Mouse (Mus musculus) olfactory bulb, adult 2 months (tissue): ENCODE measurements around the gene Slc9a8. TPM values are rescaled to one million over a fixed set of nuclear protein-coding genes. Genes with fewer than 3 reads are reported as not detected.
A peak's percentile ranks its signal among the peaks of the same experiment; 100 is the strongest.

ENCODE experiments used
- H3K27ac ChIP-seq: fragments of 200-500 bp; 2 replicates; pipeline ENCODE4 v1.5.1; 2012; ENCODE audit warnings: low read depth, low read length; ENCODE audit not compliant: insufficient read depth
- H3K4me1 ChIP-seq: fragments of 200-500 bp; 2 replicates; pipeline ENCODE4 v1.6.1; 2012; ENCODE audit warnings: low read length; ENCODE audit not compliant: control insufficient read depth, insufficient read depth
- H3K4me3 ChIP-seq: fragments of 200-500 bp; 2 replicates; pipeline ENCODE4 v1.5.1; 2012; ENCODE audit warnings: mild to moderate bottlenecking, low read depth, low read length, moderate library complexity; ENCODE audit not compliant: insufficient read depth
- CTCF ChIP-seq: fragments of 200-500 bp; IDR thresholded peaks from 2 replicates; pipeline ENCODE4 v1.5.1; 2012; ENCODE audit warnings: low read depth, mild to moderate bottlenecking, low read length, moderate library complexity; ENCODE audit not compliant: insufficient read depth
- POLR2A ChIP-seq: fragments of 200-500 bp; IDR thresholded peaks from 2 replicates; pipeline ENCODE4 v1.6.1; 2012; ENCODE audit warnings: mild to moderate bottlenecking, low read depth, low read length, moderate library complexity; ENCODE audit not compliant: insufficient read depth
- WGBS: fragments of 180-500 bp; shearing (Covaris S2); methylation state at CpG from one replicate; pipeline ENCODE4 v1.1.7; 2018; 5-methylcytosine and 5-hydroxymethylcytosine counted together
- polyA plus RNA-seq: library from polyadenylated mRNA; stranded (reverse); fragments of >200 nt; gene quantifications from 2 replicates; pipeline ENCODE4 v1.2.4, GENCODE M21; 2012; ENCODE audit warnings: low replicate concordance; ENCODE audit not compliant: missing spikeins, insufficient read depth, insufficient read length

Gene Slc9a8
- polyA plus RNA-seq, 1 experiment, result not detected

GRCm38 (mm10) chr2:167467214-167467613, 45.7 kb downstream of the Slc9a8 start:
- Histone ChIP-seq H3K4me3 (no peak overlapping the region), H3K27ac (no peak overlapping the region), H3K4me1 (no peaks in the 10 kb centered on the region)
- WGBS, result 83% methylated on average over 5 of the region's 5 CpGs
- TF ChIP-seq POLR2A (no peak), CTCF (no peak)

- WGBS, result 82% methylated on average over 6 of the region's 6 CpGs
- Histone ChIP-seq H3K27ac (no peak overlapping the region), H3K4me3 (no peak overlapping the region), H3K4me1 (no peaks in the 10 kb centered on the region)
- no peak for TF ChIP-seq CTCF
- no peak for TF ChIP-seq POLR2A
Measured at GRCm38 (mm10) chr2:167468444-167468843, 46.9 kb downstream of the Slc9a8 start.

- WGBS, result 95% methylated on average over 3 of the region's 3 CpGs
- Histone ChIP-seq H3K27ac (no peak overlapping the region), H3K4me1 (peaks cover 10% of the 10 kb centered on the region), H3K4me3 (no peak overlapping the region)
- no peak for TF ChIP-seq CTCF
- no peak for TF ChIP-seq POLR2A
Measured at GRCm38 (mm10) chr2:167470611-167471010, 49.1 kb downstream of the Slc9a8 start.

- Histone ChIP-seq H3K27ac (no peak overlapping the region), H3K4me3 (no peak overlapping the region), H3K4me1 (peaks cover 20% of the 10 kb centered on the region)
- no peak for TF ChIP-seq POLR2A
- 90% methylated on average over 6 of the region's 6 CpGs for WGBS
Measured at GRCm38 (mm10) chr2:167471585-167471984, 50.1 kb downstream of the Slc9a8 start.

GRCm38 (mm10) chr2:167474218-167474617, 52.7 kb downstream of the Slc9a8 start:
- 91% methylated on average over 6 of the region's 6 CpGs for WGBS
- Histone ChIP-seq H3K27ac (no peak overlapping the region), H3K4me1 (peaks cover 28% of the 10 kb centered on the region), H3K4me3 (no peak overlapping the region)
- no peak for TF ChIP-seq CTCF
- TF ChIP-seq POLR2A, result no peak

GRCm38 (mm10) chr2:167475596-167475995, 54.1 kb downstream of the Slc9a8 start:
- Histone ChIP-seq H3K27ac (peak overlapping the region; percentile 86), H3K4me1 (peaks cover 28% of the 10 kb centered on the region), H3K4me3 (no peak overlapping the region)
- TF ChIP-seq CTCF (no peak), POLR2A (no peak)
- WGBS, result 63% methylated on average over 5 of the region's 5 CpGs

GRCm38 (mm10) chr2:167476200-167476688, 54.7 kb downstream of the Slc9a8 start:
- TF ChIP-seq CTCF, result no peak
- TF ChIP-seq POLR2A, result no peak
- no peak overlapping the region for H3K4me3 ChIP-seq
- H3K27ac ChIP-seq, result peak overlapping the region; percentile 86
- WGBS, result 0% methylated on average over 7 of the region's 7 CpGs
- H3K4me1 ChIP-seq, result peaks cover 28% of the 10 kb centered on the region

- peaks cover 28% of the 10 kb centered on the region for H3K4me1 ChIP-seq
- TF ChIP-seq POLR2A (no peak), CTCF (no peak)
- no peak overlapping the region for H3K4me3 ChIP-seq
- peak overlapping the region; percentile 86 for H3K27ac ChIP-seq
- 32% methylated on average over 4 of the region's 4 CpGs for WGBS
Measured at GRCm38 (mm10) chr2:167476762-167477161, 55.2 kb downstream of the Slc9a8 start.

- WGBS, result 53% methylated on average over 2 of the region's 2 CpGs
- Histone ChIP-seq H3K27ac (no peak overlapping the region), H3K4me3 (no peak overlapping the region), H3K4me1 (peaks cover 31% of the 10 kb centered on the region)
- TF ChIP-seq POLR2A, result no peak
- no peak for TF ChIP-seq CTCF
Measured at GRCm38 (mm10) chr2:167478128-167478527, 56.6 kb downstream of the Slc9a8 start.

GRCm38 (mm10) chr2:167479501-167479900, 58.0 kb downstream of the Slc9a8 start:
- H3K4me1 ChIP-seq, result peaks cover 35% of the 10 kb centered on the region
- TF ChIP-seq CTCF (no peak), POLR2A (no peak)
- H3K27ac ChIP-seq, result no peak overlapping the region
- no peak overlapping the region for H3K4me3 ChIP-seq
- WGBS, result 100% methylated on average over 1 of the region's 1 CpGs
